Mouse (Mus musculus) neural tube, embryonic 11.5 days (tissue): ENCODE measurements around the gene Adarb2. TPM values are rescaled to one million over a fixed set of nuclear protein-coding genes. Genes with fewer than 3 reads are reported as not detected.

ENCODE experiments used
- ATAC-seq: fragments of 200-750 bp; cut with Nextera tagmentation; 2 replicates; pipeline ENCODE4 v1.8.0; 2017; ENCODE audit warnings: moderate number of reproducible peaks, mild to moderate bottlenecking, moderate TSS enrichment, moderate library complexity; ENCODE audit not compliant: insufficient read depth, low FRiP score, low TSS enrichment
- DNase-seq: peaks from one replicate; pipeline ENCODE4 v3.0.0-alpha.2; 2015; ENCODE audit warnings: low spot score
- H3K27ac ChIP-seq: fragments of 300-500 bp; sonication (generic); 2 replicates; pipeline ENCODE4 v1.5.1; 2014; ENCODE audit warnings: low read depth, mild to moderate bottlenecking, low read length
- H3K27me3 ChIP-seq: fragments of 300-500 bp; sonication (generic); 2 replicates; pipeline ENCODE4 v1.6.1; 2014; ENCODE audit warnings: mild to moderate bottlenecking, low read length, mixed read lengths; ENCODE audit not compliant: control insufficient read depth, insufficient read depth
- H3K36me3 ChIP-seq: fragments of 300-500 bp; sonication (generic); 2 replicates; pipeline ENCODE4 v1.6.1; 2014; ENCODE audit warnings: mild to moderate bottlenecking, low read length, moderate library complexity, mixed read lengths; ENCODE audit not compliant: control insufficient read depth, insufficient read depth
- H3K4me1 ChIP-seq: fragments of 300-500 bp; sonication (generic); 2 replicates; pipeline ENCODE4 v1.6.1; 2014; ENCODE audit warnings: low read length, mixed read lengths; ENCODE audit not compliant: control insufficient read depth, insufficient read depth
- H3K4me2 ChIP-seq: fragments of 300-500 bp; sonication (generic); 2 replicates; pipeline ENCODE4 v1.6.1; 2014; ENCODE audit warnings: low read depth, mild to moderate bottlenecking, moderate library complexity
- H3K4me3 ChIP-seq: fragments of 300-500 bp; sonication (generic); 2 replicates; pipeline ENCODE4 v1.5.1; 2014; ENCODE audit warnings: low read depth, low read length
- H3K9ac ChIP-seq: fragments of 300-500 bp; sonication (generic); 2 replicates; pipeline ENCODE4 v1.6.1; 2014; ENCODE audit warnings: mild to moderate bottlenecking, low read length
- H3K9me3 ChIP-seq: fragments of 300-500 bp; sonication (generic); 2 replicates; pipeline ENCODE4 v1.6.1; 2016; ENCODE audit warnings: low read length; ENCODE audit not compliant: control insufficient read depth
- WGBS: fragments of 180-500 bp; shearing (Covaris S2); extraction: QIAGEN DNeasy Blood & Tissue Kit; methylation state at CpG from one replicate; pipeline ENCODE4 v1.1.7; 2014; 5-methylcytosine and 5-hydroxymethylcytosine counted together
- polyA plus RNA-seq: library from polyadenylated mRNA; unstranded; fragments of >200 nt; fragmentation: Nextera tagmentation; extraction: Ambion mirVana; gene quantifications from 2 replicates; pipeline ENCODE4 v1.2.1, GENCODE M21; 2014

The Adarb2 gene
- polyA plus RNA-seq, 1 experiment from 2014 or later: 5.0 TPM

GRCm38 (mm10) chr13:8745596-8745995 lies 542.9 kb downstream of the Adarb2 start:
- H3K4me2 ChIP-seq: no peak overlapping the region

GRCm38 (mm10) chr13:8749451-8749850 lies 546.8 kb downstream of the Adarb2 start:
- no peak overlapping the region for H3K4me2 ChIP-seq
- H3K9me3 ChIP-seq: no peaks in the 10 kb centered on the region
- H3K36me3 ChIP-seq: no peaks in the 10 kb centered on the region
- no peaks in the 10 kb centered on the region for H3K27me3 ChIP-seq
- H3K4me1 ChIP-seq: no peaks in the 10 kb centered on the region
- WGBS: 87% methylated on average over 6 of the region's 6 CpGs
- H3K9ac ChIP-seq: no peak overlapping the region
- H3K27ac ChIP-seq: no peak overlapping the region
- DNase-seq (no peak), ATAC-seq (no peak)
- H3K4me3 ChIP-seq: no peak overlapping the region

More at GRCm38 (mm10) chr13:8745596-8745995, 542.9 kb downstream of the Adarb2 start:
- Histone ChIP-seq H3K27ac (no peak overlapping the region), H3K9me3 (no peaks in the 10 kb centered on the region), H3K9ac (no peak overlapping the region), H3K4me3 (no peak overlapping the region), H3K4me1 (no peaks in the 10 kb centered on the region), H3K27me3 (no peaks in the 10 kb centered on the region), H3K36me3 (no peaks in the 10 kb centered on the region)
- ATAC-seq: no peak
- DNase-seq: no peak
- WGBS: 83% methylated on average over 4 of the region's 4 CpGs

GRCm38 (mm10) chr13:8760940-8761339 lies 558.3 kb downstream of the Adarb2 start:
- no peak overlapping the region for H3K9ac ChIP-seq
- H3K36me3 ChIP-seq: no peaks in the 10 kb centered on the region
- H3K4me3 ChIP-seq: no peak overlapping the region
- ATAC-seq: no peak
- no peaks in the 10 kb centered on the region for H3K4me1 ChIP-seq
- WGBS: 79% methylated on average over 8 of the region's 8 CpGs
- no peaks in the 10 kb centered on the region for H3K27me3 ChIP-seq
- no peak for DNase-seq
- H3K4me2 ChIP-seq: no peak overlapping the region
- no peaks in the 10 kb centered on the region for H3K9me3 ChIP-seq
- no peak overlapping the region for H3K27ac ChIP-seq

GRCm38 (mm10) chr13:8769654-8770227 lies 567.1 kb downstream of the Adarb2 start:
- Histone ChIP-seq H3K4me2 (no peak overlapping the region), H3K4me3 (no peak overlapping the region), H3K9me3 (no peaks in the 10 kb centered on the region), H3K36me3 (no peaks in the 10 kb centered on the region), H3K27ac (no peak overlapping the region), H3K27me3 (no peaks in the 10 kb centered on the region), H3K4me1 (no peaks in the 10 kb centered on the region), H3K9ac (no peak overlapping the region)
- ATAC-seq (no peak), DNase-seq (no peak)
- 94% methylated on average over 7 of the region's 7 CpGs for WGBS

- 61% methylated on average over 4 of the region's 4 CpGs for WGBS
- no peak overlapping the region for H3K27ac ChIP-seq
- no peak for DNase-seq
- no peaks in the 10 kb centered on the region for H3K27me3 ChIP-seq
- H3K4me1 ChIP-seq: no peaks in the 10 kb centered on the region
- H3K4me2 ChIP-seq: no peak overlapping the region
- no peaks in the 10 kb centered on the region for H3K9me3 ChIP-seq
- no peaks in the 10 kb centered on the region for H3K36me3 ChIP-seq
- H3K9ac ChIP-seq: no peak overlapping the region
- ATAC-seq: no peak
- no peak overlapping the region for H3K4me3 ChIP-seq
These were observed 568.0 kb downstream of the Adarb2 start for GRCm38 (mm10) chr13:8770616-8771015.

GRCm38 (mm10) chr13:8780441-8780840 lies 577.8 kb downstream of the Adarb2 start:
- Histone ChIP-seq H3K36me3 (no peaks in the 10 kb centered on the region), H3K9ac (no peak overlapping the region), H3K4me1 (no peaks in the 10 kb centered on the region), H3K27me3 (no peaks in the 10 kb centered on the region), H3K27ac (no peak overlapping the region), H3K4me2 (no peak overlapping the region), H3K9me3 (no peaks in the 10 kb centered on the region), H3K4me3 (no peak overlapping the region)
- ATAC-seq (peak; percentile 35; the same call in 1 of the 2 replicates), DNase-seq (peak; percentile 44)
- 51% methylated on average over 4 of the region's 4 CpGs for WGBS

GRCm38 (mm10) chr13:8782636-8783035 lies 580.0 kb downstream of the Adarb2 start:
- no peak for ATAC-seq
- H3K4me3 ChIP-seq: no peak overlapping the region
- no peak overlapping the region for H3K4me2 ChIP-seq
- no peaks in the 10 kb centered on the region for H3K27me3 ChIP-seq
- DNase-seq: no peak
- no peak overlapping the region for H3K9ac ChIP-seq
- H3K9me3 ChIP-seq: no peaks in the 10 kb centered on the region
- H3K36me3 ChIP-seq: no peaks in the 10 kb centered on the region
- 39% methylated on average over 4 of the region's 4 CpGs for WGBS
- no peaks in the 10 kb centered on the region for H3K4me1 ChIP-seq
- no peak overlapping the region for H3K27ac ChIP-seq

GRCm38 (mm10) chr13:8783686-8784307 lies 581.1 kb downstream of the Adarb2 start:
- no peak overlapping the region for H3K27ac ChIP-seq
- no peaks in the 10 kb centered on the region for H3K27me3 ChIP-seq
- no peaks in the 10 kb centered on the region for H3K4me1 ChIP-seq
- no peaks in the 10 kb centered on the region for H3K9me3 ChIP-seq
- H3K9ac ChIP-seq: no peak overlapping the region
- H3K36me3 ChIP-seq: no peaks in the 10 kb centered on the region
- no peak overlapping the region for H3K4me2 ChIP-seq
- ATAC-seq (no peak), DNase-seq (no peak)
- WGBS: 90% methylated on average over 10 of the region's 10 CpGs
- no peak overlapping the region for H3K4me3 ChIP-seq
